Mouse (Mus musculus): ENCODE data around the gene Six4. TPM values are rescaled to one million over a fixed set of nuclear protein-coding genes. Genes with fewer than 3 reads are reported as not detected.

Gene Six4
- polyA plus RNA-seq, 2 experiments, result 0.02 TPM; not detected in 1

- 2% methylated on average over 34 of the region's 34 CpGs for WGBS (ENCODE audit: insufficient replicate concordance)
- Histone ChIP-seq H3K36me3 (replicated peaks; ENCODE audit: control insufficient read depth, insufficient read depth, low read depth) (no peaks in the 10 kb centered on the region), H3K27ac (no peak overlapping the region), H3K4me3 (ENCODE audit: insufficient read depth in 1 of 2, low read depth in 2 of 2, low read length in 2 of 2) (peak overlapping the region; percentile 6 to 51; a peak in 3 of 4 replicates), H3K4me2 (ENCODE audit: low read depth) (peak overlapping the region; percentile 64), H3K4me1 (replicated peaks; ENCODE audit: control insufficient read depth in 2 of 2, insufficient read depth in 2 of 2, low read length in 1 of 2) (no peaks in the 10 kb centered on the region), H3K9ac (replicated peaks) (no peak overlapping the region), H3K9me3 (ENCODE audit: control insufficient read depth, low read length) (no peaks in the 10 kb centered on the region), H3K27me3 (ENCODE audit: control insufficient read depth, insufficient read depth, low read length) (peaks cover 90% of the 10 kb centered on the region)
- no peak for DNase-seq (ENCODE audit: low read depth in 3 of 3, low spot score in 3 of 3)
- TF ChIP-seq CTCF (IDR thresholded peaks at IDR 0.05; ENCODE audit: low read depth) (no peak), EP300 (IDR thresholded peaks at IDR 0.05; ENCODE audit: low read depth) (no peak)
- no peak for ATAC-seq (ENCODE audit: insufficient read depth)
Measured at GRCm38 (mm10) chr12:73052651-73053591, 60.3 kb downstream of the Six4 start.

GRCm38 (mm10) chr12:73052036-73052650 is 61.1 kb downstream of the Six4 start:
- no peak overlapping the region for H3K4me3 ChIP-seq (ENCODE audit: insufficient read depth in 1 of 2, low read depth in 2 of 2, low read length in 2 of 2)
- H3K4me2 ChIP-seq (ENCODE audit: low read depth), result no peak overlapping the region
- no peak for ATAC-seq (ENCODE audit: insufficient read depth)
- 2% methylated on average over 19 of the region's 19 CpGs for WGBS (ENCODE audit: insufficient replicate concordance)
- H3K9ac ChIP-seq (replicated peaks), result no peak overlapping the region
- H3K36me3 ChIP-seq (replicated peaks; ENCODE audit: control insufficient read depth, insufficient read depth, low read depth), result no peaks in the 10 kb centered on the region
- H3K27me3 ChIP-seq (ENCODE audit: control insufficient read depth, insufficient read depth, low read length), result peaks cover 98% of the 10 kb centered on the region
- DNase-seq (ENCODE audit: low read depth in 3 of 3, low spot score in 3 of 3), result no peak
- H3K27ac ChIP-seq, result no peak overlapping the region
- TF ChIP-seq EP300 (IDR thresholded peaks at IDR 0.05; ENCODE audit: low read depth) (no peak), CTCF (IDR thresholded peaks at IDR 0.05; ENCODE audit: low read depth) (no peak)
- no peaks in the 10 kb centered on the region for H3K4me1 ChIP-seq (replicated peaks; ENCODE audit: control insufficient read depth in 2 of 2, insufficient read depth in 2 of 2, low read length in 1 of 2)
- no peaks in the 10 kb centered on the region for H3K9me3 ChIP-seq (ENCODE audit: control insufficient read depth, low read length)

GRCm38 (mm10) chr12:73050811-73051580 is 62.3 kb downstream of the Six4 start:
- Histone ChIP-seq H3K9me3 (ENCODE audit: control insufficient read depth, low read length) (no peaks in the 10 kb centered on the region), H3K4me3 (ENCODE audit: insufficient read depth in 1 of 2, low read depth in 2 of 2, low read length in 2 of 2) (no peak overlapping the region), H3K4me1 (replicated peaks; ENCODE audit: control insufficient read depth in 2 of 2, insufficient read depth in 2 of 2, low read length in 1 of 2) (no peaks in the 10 kb centered on the region), H3K27me3 (ENCODE audit: control insufficient read depth, insufficient read depth, low read length) (peaks cover 100% of the 10 kb centered on the region), H3K27ac (no peak overlapping the region), H3K4me2 (ENCODE audit: low read depth) (no peak overlapping the region), H3K36me3 (replicated peaks; ENCODE audit: control insufficient read depth, insufficient read depth, low read depth) (no peaks in the 10 kb centered on the region), H3K9ac (replicated peaks) (no peak overlapping the region)
- TF ChIP-seq EP300 (IDR thresholded peaks at IDR 0.05; ENCODE audit: low read depth), result no peak
- no peak for TF ChIP-seq CTCF (IDR thresholded peaks at IDR 0.05; ENCODE audit: low read depth)
- WGBS (ENCODE audit: insufficient replicate concordance), result 3% methylated on average over 15 of the region's 15 CpGs
- DNase-seq (ENCODE audit: low read depth in 3 of 3, low spot score in 3 of 3) (no peak), ATAC-seq (ENCODE audit: insufficient read depth) (no peak)

DNA sequence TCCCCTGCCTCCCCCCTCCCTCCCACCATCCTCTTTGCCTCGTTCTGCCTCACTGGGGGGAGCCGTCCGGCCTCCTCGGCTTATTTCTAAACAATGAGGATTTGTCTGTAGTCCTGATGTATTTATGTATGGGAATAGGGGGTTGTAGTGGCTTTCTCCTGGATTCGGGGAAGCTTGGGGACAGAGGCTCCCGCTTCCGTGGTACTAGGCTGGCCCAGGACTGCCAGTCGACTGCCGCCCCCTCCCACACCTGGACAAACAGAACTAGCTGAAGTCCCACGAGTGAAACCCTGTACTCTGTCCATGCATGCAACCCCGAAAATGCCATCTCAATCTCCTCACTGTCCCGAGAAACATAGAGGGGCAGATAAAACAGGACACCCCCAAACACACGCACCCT is 63.0 kb downstream of the Six4 start:
- WGBS (ENCODE audit: insufficient replicate concordance), result 3% methylated on average over 13 of the region's 13 CpGs
- H3K4me2 ChIP-seq (ENCODE audit: low read depth), result no peak overlapping the region
- H3K4me3 ChIP-seq (ENCODE audit: insufficient read depth in 1 of 2, low read depth in 2 of 2, low read length in 2 of 2), result no peak overlapping the region
- peaks cover 100% of the 10 kb centered on the region for H3K27me3 ChIP-seq (ENCODE audit: control insufficient read depth, insufficient read depth, low read length)
- H3K27ac ChIP-seq, result no peak overlapping the region
- no peaks in the 10 kb centered on the region for H3K9me3 ChIP-seq (ENCODE audit: control insufficient read depth, low read length)
- DNase-seq (ENCODE audit: low read depth in 3 of 3, low spot score in 3 of 3) (no peak), ATAC-seq (ENCODE audit: insufficient read depth) (no peak)
- no peaks in the 10 kb centered on the region for H3K36me3 ChIP-seq (replicated peaks; ENCODE audit: control insufficient read depth, insufficient read depth, low read depth)
- no peak overlapping the region for H3K9ac ChIP-seq (replicated peaks)
- no peaks in the 10 kb centered on the region for H3K4me1 ChIP-seq (replicated peaks; ENCODE audit: control insufficient read depth in 2 of 2, insufficient read depth in 2 of 2, low read length in 1 of 2)
- TF ChIP-seq EP300 (IDR thresholded peaks at IDR 0.05; ENCODE audit: low read depth) (no peak), CTCF (IDR thresholded peaks at IDR 0.05; ENCODE audit: low read depth) (no peak)

Other genes starting within 250 kb of the Six4 start
- not detected in 2 replicates for gene Six6, start 173.6 kb downstream of the Six4 start, polyA plus RNA-seq (2012; rRNA removed)
- gene Six6, start 173.6 kb downstream of the Six4 start, polyA plus RNA-seq (2014; fragmentation: Nextera tagmentation; extraction: Ambion mirVana), result not detected in 2 replicates
- 0.28 and 0.84 TPM in 2 replicates for gene 4930447C04Rik, start 172.7 kb downstream of the Six4 start, polyA plus RNA-seq (2012; rRNA removed)
- gene 4930447C04Rik, start 172.7 kb downstream of the Six4 start, polyA plus RNA-seq (2014; fragmentation: Nextera tagmentation; extraction: Ambion mirVana), result 0.09 and 0.23 TPM in 2 replicates
- 0.01 and 0.07 TPM in 2 replicates for gene Six1, start 59.6 kb downstream of the Six4 start, polyA plus RNA-seq (2012; rRNA removed)
- gene Six1, start 59.6 kb downstream of the Six4 start, polyA plus RNA-seq (2014; fragmentation: Nextera tagmentation; extraction: Ambion mirVana), result not detected in 2 replicates
- 4.3 and 6.7 TPM in 2 replicates for gene Mnat1, start 10.3 kb upstream of the Six4 start, polyA plus RNA-seq (2012; rRNA removed)
- gene Mnat1, start 10.3 kb upstream of the Six4 start, polyA plus RNA-seq (2014; fragmentation: Nextera tagmentation; extraction: Ambion mirVana), result 11.8 and 12.4 TPM in 2 replicates
- 4.0 and 5.9 TPM in 2 replicates for gene Trmt5, start 173.3 kb upstream of the Six4 start, polyA plus RNA-seq (2012; rRNA removed)
- 7.1 and 8.6 TPM in 2 replicates for gene Trmt5, start 173.3 kb upstream of the Six4 start, polyA plus RNA-seq (2014; fragmentation: Nextera tagmentation; extraction: Ambion mirVana)
- 2.1 and 2.4 TPM in 2 replicates for gene Slc38a6, start 173.3 kb upstream of the Six4 start, polyA plus RNA-seq (2012; rRNA removed)
- gene Slc38a6, start 173.3 kb upstream of the Six4 start, polyA plus RNA-seq (2014; fragmentation: Nextera tagmentation; extraction: Ambion mirVana), result 1.1 and 2.1 TPM in 2 replicates